Mouse (Mus musculus) testis, adult 2 months (tissue): ENCODE data around the gene Zfp786. TPM values are rescaled to one million over a fixed set of nuclear protein-coding genes. Genes with fewer than 3 reads are reported as not detected.

Experiments used
- H3K27ac ChIP-seq: fragments of 200-500 bp; 2 replicates; pipeline ENCODE4 v1.5.1; 2012; ENCODE audit warnings: low read depth, low read length; ENCODE audit not compliant: control insufficient read depth, insufficient read depth
- H3K27me3 ChIP-seq: fragments of 200-500 bp; 2 replicates; pipeline ENCODE4 v1.6.1; 2012; ENCODE audit warnings: mild to moderate bottlenecking, low read length, moderate library complexity; ENCODE audit not compliant: control insufficient read depth, insufficient read depth
- H3K36me3 ChIP-seq: fragments of 200-500 bp; 2 replicates; pipeline ENCODE4 v1.6.1; 2012; ENCODE audit warnings: mild to moderate bottlenecking, low read length; ENCODE audit not compliant: control insufficient read depth, insufficient read depth
- H3K4me1 ChIP-seq: fragments of 200-500 bp; 2 replicates; pipeline ENCODE4 v1.6.1; 2012; ENCODE audit warnings: low read length; ENCODE audit not compliant: control insufficient read depth, insufficient read depth
- H3K4me3 ChIP-seq: fragments of 200-500 bp; 2 replicates; pipeline ENCODE4 v1.5.1; 2012; ENCODE audit warnings: low read depth, mild to moderate bottlenecking, low read length, moderate library complexity, mixed read lengths; ENCODE audit not compliant: control insufficient read depth
- CTCF ChIP-seq: fragments of 200-500 bp; IDR thresholded peaks from 2 replicates; pipeline ENCODE4 v1.5.1; 2012; ENCODE audit warnings: low read depth, mild to moderate bottlenecking, inconsistent platforms, low read length, moderate library complexity; ENCODE audit not compliant: control insufficient read depth, insufficient read depth, insufficient replicate concordance
- POLR2A ChIP-seq: fragments of 200-500 bp; IDR thresholded peaks from 2 replicates; pipeline ENCODE4 v1.6.1; 2012; ENCODE audit warnings: low read depth, mild to moderate bottlenecking, inconsistent platforms, low read length, moderate library complexity; ENCODE audit not compliant: control insufficient read depth
- polyA plus RNA-seq: library from polyadenylated mRNA; depleted of rRNA; stranded (reverse); fragments of >200 nt; gene quantifications from 2 replicates; pipeline ENCODE4 v1.2.3, GENCODE M21; 2012

The Zfp786 gene
- polyA plus RNA-seq, 1 experiment = 1.0 TPM

GRCm38 (mm10) chr6:47821236-47821635 is 9.4 kb downstream of the Zfp786 start:
- H3K27ac ChIP-seq = no peak overlapping the region
- no peak for TF ChIP-seq POLR2A
- TF ChIP-seq CTCF = no peak
- H3K4me1 ChIP-seq = no peaks in the 10 kb centered on the region
- H3K27me3 ChIP-seq = no peaks in the 10 kb centered on the region
- no peak overlapping the region for H3K4me3 ChIP-seq
- no peaks in the 10 kb centered on the region for H3K36me3 ChIP-seq

DNA sequence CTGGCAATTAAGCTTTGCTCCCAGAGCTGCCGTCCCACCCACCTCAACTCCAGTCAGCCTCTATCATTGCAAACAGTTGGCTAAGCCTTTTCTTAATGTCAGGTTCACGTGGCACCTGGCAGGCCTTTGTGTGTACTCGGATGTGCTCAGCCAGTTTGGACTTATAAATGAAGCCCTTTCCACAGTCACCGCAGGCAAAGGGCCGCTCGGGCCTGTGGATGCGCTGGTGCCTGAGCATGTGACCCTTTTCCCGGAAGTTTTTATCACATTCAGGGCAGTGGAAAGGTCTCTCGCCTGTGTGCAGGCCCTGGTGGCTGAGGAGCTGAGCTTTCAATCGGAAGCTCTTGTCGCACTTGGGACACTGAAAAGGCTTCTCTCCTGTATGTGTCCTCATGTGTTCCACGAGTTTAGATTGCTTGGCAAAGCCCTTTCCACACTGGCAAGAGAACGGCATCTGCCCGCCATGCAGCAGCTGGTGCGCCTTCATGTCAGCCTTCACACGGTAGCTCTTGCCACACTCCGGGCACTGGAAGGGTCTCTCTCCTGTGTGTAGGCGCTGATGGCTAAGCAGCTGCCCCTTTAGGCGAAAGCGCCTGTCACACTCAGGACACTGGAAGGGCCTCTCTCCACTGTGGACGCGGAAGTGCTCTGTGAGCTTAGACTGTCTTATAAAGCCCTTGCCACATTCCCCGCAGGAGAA is 10.9 kb downstream of the Zfp786 start:
- no peaks in the 10 kb centered on the region for H3K36me3 ChIP-seq
- H3K4me1 ChIP-seq = no peaks in the 10 kb centered on the region
- no peak for TF ChIP-seq POLR2A
- no peak for TF ChIP-seq CTCF
- no peaks in the 10 kb centered on the region for H3K27me3 ChIP-seq
- H3K27ac ChIP-seq = no peak overlapping the region
- H3K4me3 ChIP-seq = no peak overlapping the region

GRCm38 (mm10) chr6:47818721-47819120 is 11.9 kb downstream of the Zfp786 start:
- Histone ChIP-seq H3K36me3 (no peaks in the 10 kb centered on the region), H3K27ac (no peak overlapping the region), H3K4me1 (no peaks in the 10 kb centered on the region), H3K27me3 (no peaks in the 10 kb centered on the region), H3K4me3 (no peak overlapping the region)
- TF ChIP-seq POLR2A (no peak), CTCF (no peak)

DNA sequence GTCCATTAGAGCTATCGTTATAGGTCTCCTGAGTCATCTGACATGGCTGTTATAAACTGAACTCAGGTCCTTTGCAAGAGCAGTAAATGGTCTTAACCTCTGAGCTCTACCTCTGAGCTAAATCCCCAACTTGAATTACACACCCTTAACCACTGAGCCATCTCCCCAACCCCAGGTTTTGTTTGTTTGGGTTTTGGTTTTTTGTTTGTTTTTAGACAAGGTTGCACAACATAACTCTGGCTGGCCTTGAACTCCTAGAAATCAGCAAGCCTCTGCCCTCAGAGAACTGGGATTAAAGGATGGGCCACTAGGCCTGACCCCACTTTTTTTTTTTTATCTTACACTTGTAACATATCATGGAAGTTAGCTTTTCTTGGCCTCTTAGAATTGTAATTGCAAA is 14.5 kb downstream of the Zfp786 start:
- no peaks in the 10 kb centered on the region for H3K4me1 ChIP-seq
- H3K27ac ChIP-seq = no peak overlapping the region
- H3K36me3 ChIP-seq = no peaks in the 10 kb centered on the region
- H3K4me3 ChIP-seq = no peak overlapping the region
- TF ChIP-seq CTCF (no peak), POLR2A (no peak)
- H3K27me3 ChIP-seq = no peaks in the 10 kb centered on the region

GRCm38 (mm10) chr6:47813257-47813878 is 17.3 kb downstream of the Zfp786 start, which contains the start of gene Pdia4:
TSS of gene Pdia4 (minus strand) at chr6:47813430.
- TF ChIP-seq CTCF = no peak
- peak; percentile 82 for TF ChIP-seq POLR2A
- no peaks in the 10 kb centered on the region for H3K27me3 ChIP-seq
- peak within 1 kb of the TSS; percentile 93 for H3K4me3 ChIP-seq
- peak within 1 kb of the TSS; percentile 68 for H3K27ac ChIP-seq
- no peaks in the 10 kb centered on the region for H3K36me3 ChIP-seq
- H3K4me1 ChIP-seq = no peaks in the 10 kb centered on the region

DNA sequence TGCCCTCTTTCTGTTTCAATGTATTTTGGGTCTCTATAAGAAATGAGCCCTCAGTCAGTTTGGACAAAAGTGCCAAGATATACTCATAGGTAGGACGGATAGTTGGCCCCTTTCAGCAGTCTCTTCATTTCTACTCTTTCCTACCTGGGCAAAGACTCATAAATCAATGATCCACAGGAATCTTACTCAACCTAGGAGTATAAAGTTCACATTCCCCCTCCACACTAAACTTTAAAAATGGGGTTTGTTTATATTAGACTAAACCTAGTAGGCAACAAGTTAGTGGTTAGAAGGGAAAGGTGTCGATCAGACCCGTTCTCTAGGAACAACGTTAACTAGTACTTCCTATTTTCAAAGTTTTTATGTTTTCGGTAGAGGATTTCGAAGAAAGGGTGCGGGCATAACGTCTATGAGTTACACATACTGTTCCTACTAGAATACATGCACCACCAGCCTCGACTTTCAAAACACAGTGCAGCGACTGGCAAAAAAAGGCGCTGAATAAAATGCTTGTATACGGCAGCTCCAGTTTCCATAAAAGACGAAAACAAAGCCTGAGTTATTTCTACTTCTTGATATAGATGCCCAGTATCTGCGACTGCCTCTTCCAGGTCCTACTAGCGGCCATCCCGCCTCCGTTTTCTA is 18.3 kb downstream of the Zfp786 start:
- TF ChIP-seq POLR2A (no peak), CTCF (no peak)
- H3K36me3 ChIP-seq = no peaks in the 10 kb centered on the region
- H3K4me3 ChIP-seq = peak overlapping the region; percentile 93
- H3K27ac ChIP-seq = peak overlapping the region; percentile 68
- H3K4me1 ChIP-seq = no peaks in the 10 kb centered on the region
- H3K27me3 ChIP-seq = no peaks in the 10 kb centered on the region

- H3K27me3 ChIP-seq = no peaks in the 10 kb centered on the region
- H3K4me3 ChIP-seq = no peak overlapping the region; the same call in 1 of the 2 replicates
- peaks cover 1% of the 10 kb centered on the region; the same call in 1 of the 2 replicates for H3K36me3 ChIP-seq
- H3K4me1 ChIP-seq = no peaks in the 10 kb centered on the region
- TF ChIP-seq POLR2A (no peak), CTCF (no peak)
- H3K27ac ChIP-seq = no peak overlapping the region
Observed at GRCm38 (mm10) chr6:47811324-47811723, 19.3 kb downstream of the Zfp786 start.
